Mouse (Mus musculus) heart, adult 2 months (tissue): Measurements from ENCODE around the gene Slfn8.
A peak's percentile ranks its signal among the peaks of the same experiment; 100 is the strongest.

Source experiments
- CTCF ChIP-seq: fragments of 200-600 bp; IDR thresholded peaks from 2 replicates; pipeline ENCODE4 v1.8.1; 2022; ENCODE audit warnings: antibody characterized with exemption, mild to moderate bottlenecking, moderate library complexity
- EP300 ChIP-seq: fragments of 200-500 bp; IDR thresholded peaks from 2 replicates; pipeline ENCODE4 v1.6.1; 2011; ENCODE audit warnings: low read depth, low read length, control low read depth; ENCODE audit not compliant: insufficient read depth
- POLR2A ChIP-seq: fragments of 200-500 bp; IDR thresholded peaks from 2 replicates; pipeline ENCODE4 v1.6.1; 2011; ENCODE audit warnings: mild to moderate bottlenecking, low read depth, low read length, control low read depth; ENCODE audit not compliant: insufficient read depth

- TF ChIP-seq POLR2A (no peak), EP300 (no peak), CTCF (peak; percentile 74)
These were observed 49.7 kb downstream of the Slfn8 start for GRCm38 (mm10) chr11:82970712-82971589.
